Mouse (Mus musculus) hindbrain, embryonic 16.5 days (tissue): ENCODE measurements around the gene Mks1. TPM values are rescaled to one million over a fixed set of nuclear protein-coding genes. Genes with fewer than 3 reads are reported as not detected.

Experiments
- ATAC-seq: fragments of 200-750 bp; cut with Nextera tagmentation; 2 replicates; pipeline ENCODE4 v1.8.0; 2017; ENCODE audit warnings: moderate TSS enrichment, moderate library complexity
- H3K27ac ChIP-seq: fragments of 300-500 bp; sonication (generic); 2 replicates; pipeline ENCODE4 v1.5.1; 2014; ENCODE audit warnings: low read depth, mild to moderate bottlenecking, control low read depth, low read length, moderate library complexity
- H3K27me3 ChIP-seq: fragments of 300-500 bp; sonication (generic); replicated peaks from 2 replicates; pipeline ENCODE4 v1.6.1; 2014; ENCODE audit warnings: low read length; ENCODE audit not compliant: control insufficient read depth, insufficient read depth
- H3K36me3 ChIP-seq: fragments of 300-500 bp; sonication (generic); 2 replicates; pipeline ENCODE4 v1.6.1; 2014; ENCODE audit warnings: mild to moderate bottlenecking, low read length, moderate library complexity, mixed read lengths; ENCODE audit not compliant: control insufficient read depth, insufficient read depth
- H3K4me1 ChIP-seq: fragments of 300-500 bp; sonication (generic); 2 replicates; pipeline ENCODE4 v1.6.1; 2014; ENCODE audit warnings: low read depth, low read length; ENCODE audit not compliant: control insufficient read depth, insufficient read depth
- H3K4me2 ChIP-seq: fragments of 300-500 bp; sonication (generic); 2 replicates; pipeline ENCODE4 v1.6.1; 2014; ENCODE audit warnings: mild to moderate bottlenecking, low read length, control low read depth, moderate library complexity
- H3K4me3 ChIP-seq: fragments of 300-500 bp; sonication (generic); 2 replicates; pipeline ENCODE4 v1.5.1; 2014; ENCODE audit warnings: mild to moderate bottlenecking, low read length, control low read depth, moderate library complexity
- H3K9ac ChIP-seq: fragments of 300-500 bp; sonication (generic); 2 replicates; pipeline ENCODE4 v1.6.1; 2014; ENCODE audit warnings: low read depth, mild to moderate bottlenecking, control low read depth, low read length, moderate library complexity
- H3K9me3 ChIP-seq: fragments of 300-500 bp; sonication (generic); 2 replicates; pipeline ENCODE4 v1.6.1; 2014; ENCODE audit warnings: mild to moderate bottlenecking, low read length, moderate library complexity; ENCODE audit not compliant: control insufficient read depth
- WGBS: fragments of 180-500 bp; shearing (Covaris S2); extraction: QIAGEN DNeasy Blood & Tissue Kit; methylation state at CpG from one replicate; pipeline ENCODE4 v1.1.7; 2014; 5-methylcytosine and 5-hydroxymethylcytosine counted together
- polyA plus RNA-seq: library from polyadenylated mRNA; unstranded; fragments of >200 nt; fragmentation: Nextera tagmentation; extraction: Ambion mirVana; gene quantifications from 2 replicates; pipeline ENCODE4 v1.2.1, GENCODE M21; 2015

Mks1 gene
- polyA plus RNA-seq, 1 experiment from 2014 or later: 11.3 TPM

- Histone ChIP-seq H3K36me3 (no peaks in the 10 kb centered on the region), H3K9me3 (no peaks in the 10 kb centered on the region), H3K4me2 (no peak within 1 kb of the TSS), H3K27me3 (peaks cover 2% of the 10 kb centered on the region; the same call in 1 of the 2 replicates), H3K27ac (no peak within 1 kb of the TSS), H3K4me1 (no peaks in the 10 kb centered on the region), H3K4me3 (no peak within 1 kb of the TSS), H3K9ac (no peak within 1 kb of the TSS)
- ATAC-seq: no peak
Observed at GRCm38 (mm10) chr11:87897287-87897686, 44.3 kb downstream of the Mks1 start, which contains the start of gene Olfr463. TSS of gene Olfr463 (minus strand) at chr11:87897387.

- Histone ChIP-seq H3K27ac (no peak overlapping the region), H3K27me3 (no peaks in the 10 kb centered on the region), H3K9me3 (no peaks in the 10 kb centered on the region), H3K4me1 (no peaks in the 10 kb centered on the region), H3K9ac (no peak overlapping the region), H3K4me3 (no peak overlapping the region), H3K36me3 (no peaks in the 10 kb centered on the region), H3K4me2 (no peak overlapping the region)
- 73% methylated on average over 3 of the region's 3 CpGs for WGBS
- ATAC-seq: no peak
Observed at GRCm38 (mm10) chr11:87904331-87904730, 51.3 kb downstream of the Mks1 start.

Other genes starting within 250 kb of the Mks1 start
- gene Hsf5, start 236.1 kb upstream of the Mks1 start, polyA plus RNA-seq: 0.34 and 0.45 TPM in 2 replicates
- gene Rnf43, start 190.5 kb upstream of the Mks1 start, polyA plus RNA-seq: 0.71 and 1.5 TPM in 2 replicates
- 121 and 130 TPM in 2 replicates for gene Supt4a, start 115.7 kb upstream of the Mks1 start, polyA plus RNA-seq
- gene Tspoap1, start 92.7 kb upstream of the Mks1 start, polyA plus RNA-seq: 38.4 and 46.1 TPM in 2 replicates
- gene Mpo, start 59.6 kb upstream of the Mks1 start, polyA plus RNA-seq: 0.10 and 0.45 TPM in 2 replicates
- gene Lpo, start 24.9 kb upstream of the Mks1 start, polyA plus RNA-seq: 2.3 and 4.5 TPM in 2 replicates
- gene Epx, start 22.3 kb downstream of the Mks1 start, polyA plus RNA-seq: 0.47 and 1.4 TPM in 2 replicates
- gene Olfr462, start 39.1 kb downstream of the Mks1 start, polyA plus RNA-seq: not detected in 2 replicates
- gene Olfr463, start 44.2 kb downstream of the Mks1 start, polyA plus RNA-seq: not detected in 2 replicates
- 0.10 and 0.26 TPM in 2 replicates for gene Olfr464, start 67.8 kb downstream of the Mks1 start, polyA plus RNA-seq
- 54.5 and 54.6 TPM in 2 replicates for gene Dynll2, start 134.3 kb downstream of the Mks1 start, polyA plus RNA-seq
- 168 and 190 TPM in 2 replicates for gene Srsf1, start 194.2 kb downstream of the Mks1 start, polyA plus RNA-seq
- 32.3 and 38.9 TPM in 2 replicates for gene Vezf1, start 215.1 kb downstream of the Mks1 start, polyA plus RNA-seq
- 29.9 and 41.3 TPM in 2 replicates for gene Cuedc1, start 244.8 kb downstream of the Mks1 start, polyA plus RNA-seq